ENCODE assay signal across 8 mouse cellular contexts in genomic region chr3:27710648-27711428, GRCm38 (mm10). TPM values are rescaled to one million over a fixed set of nuclear protein-coding genes. Genes with fewer than 3 reads are reported as not detected.
A peak's percentile ranks its signal among the peaks of the same experiment; 100 is the strongest.
DNase-seq lines count a peak whose midpoint lies in the region; ATAC-seq and TF ChIP-seq lines count a peak whose summit lies in the region.

Gene Fndc3b, minus strand, starts transcription at chr3:27711307.

- no peaks in the 10 kb centered on the region for H3K9me3 ChIP-seq in heart, embryonic 13.5 days
- no peaks in the 10 kb centered on the region for H3K9me3 ChIP-seq in kidney, postnatal 0 days (replicated peaks; ENCODE audit: low read length)
- no peaks in the 10 kb centered on the region for H3K9me3 ChIP-seq in liver, embryonic 11.5 days (ENCODE audit: control insufficient read depth, low read length)

- H3K27ac ChIP-seq in heart, embryonic 13.5 days (replicated peaks), result peak within 1 kb of the TSS; percentile 100
- peak within 1 kb of the TSS; percentile 95 for H3K27ac ChIP-seq in kidney, postnatal 0 days
- H3K27ac ChIP-seq in liver, embryonic 11.5 days (ENCODE audit: low read depth, low read length), result peak within 1 kb of the TSS; percentile 91

- peak; percentile 29; the same call in 1 of the 2 replicates for TF ChIP-seq CTCF in kidney, postnatal 0 days (IDR thresholded peaks at IDR 0.05; ENCODE audit: low read depth)

- peaks cover 29% of the 10 kb centered on the region for H3K4me1 ChIP-seq in heart, embryonic 13.5 days
- peaks cover 17% of the 10 kb centered on the region for H3K4me1 ChIP-seq in kidney, postnatal 0 days (replicated peaks; ENCODE audit: insufficient read depth, low read length)
- H3K4me1 ChIP-seq in liver, embryonic 11.5 days (replicated peaks; ENCODE audit: control insufficient read depth, insufficient read depth, low read length), result peaks cover 4% of the 10 kb centered on the region; the same call in 1 of the 2 replicates

- H3K36me3 ChIP-seq in heart, embryonic 13.5 days, result no peaks in the 10 kb centered on the region
- H3K36me3 ChIP-seq in kidney, postnatal 0 days (ENCODE audit: insufficient read depth, low read length), result no peaks in the 10 kb centered on the region
- H3K36me3 ChIP-seq in liver, embryonic 11.5 days (ENCODE audit: control insufficient read depth, insufficient read depth, low read length), result no peaks in the 10 kb centered on the region
- H3K36me3 ChIP-seq in myocyte (ENCODE audit: control insufficient read depth, insufficient read depth), result no peaks in the 10 kb centered on the region

- ATAC-seq in heart, embryonic 13.5 days (ENCODE audit: extremely low read depth, insufficient number of reproducible peaks, low FRiP score, low TSS enrichment), result peak; percentile 72
- peak; percentile 85 for ATAC-seq in kidney, postnatal 0 days (replicated peaks; ENCODE audit: low FRiP score, low read depth)
- peak; percentile 80 for ATAC-seq in liver, embryonic 11.5 days (replicated peaks; ENCODE audit: low FRiP score)

- peak within 1 kb of the TSS; percentile 99 for H3K9ac ChIP-seq in heart, embryonic 13.5 days
- peak within 1 kb of the TSS; percentile 96 for H3K9ac ChIP-seq in kidney, postnatal 0 days (ENCODE audit: low read depth, low read length)
- H3K9ac ChIP-seq in liver, embryonic 11.5 days (ENCODE audit: low read depth, low read length), result peak within 1 kb of the TSS; percentile 55

- 1% methylated on average over 73 of the region's 90 CpGs for WGBS in heart, embryonic 13.5 days
- under 1% methylated on average over 80 of the region's 90 CpGs for WGBS in kidney, postnatal 0 days
- WGBS in liver, embryonic 11.5 days, result under 1% methylated on average over 83 of the region's 90 CpGs

- peak; percentile 97 for DNase-seq in 3T3-L1 (ENCODE audit: low read depth, low spot score)
- peak; percentile 96 for DNase-seq in brain, adult 2 months (ENCODE audit: low read depth, low spot score)
- DNase-seq in fibroblast of lung, adult 2 months (ENCODE audit: low read depth), result peak; percentile 75
- peak; percentile 96 for DNase-seq in kidney, postnatal 0 days (ENCODE audit: low spot score)
- DNase-seq in liver, embryonic 11.5 days (ENCODE audit: low spot score), result peak; percentile 89
- DNase-seq in spleen, postnatal 4 days (ENCODE audit: low spot score in 2 of 2), result peak; percentile 80 to 88

- H3K79me2 ChIP-seq in myocyte (ENCODE audit: control insufficient read depth, insufficient read depth), result peaks cover 40% of the 10 kb centered on the region

- TF ChIP-seq POLR2A in myocyte (IDR thresholded peaks at IDR 0.05; ENCODE audit: insufficient read length, low read depth), result peak; percentile 79

- H3K27me3 ChIP-seq in heart, embryonic 13.5 days (replicated peaks), result no peaks in the 10 kb centered on the region
- H3K27me3 ChIP-seq in kidney, postnatal 0 days (ENCODE audit: insufficient read depth, low read length), result no peaks in the 10 kb centered on the region
- peaks cover 15% of the 10 kb centered on the region for H3K27me3 ChIP-seq in liver, embryonic 11.5 days (replicated peaks; ENCODE audit: control insufficient read depth, insufficient read depth, low read length)
- H3K27me3 ChIP-seq in myocyte (ENCODE audit: control insufficient read depth, insufficient read depth, insufficient read length), result no peaks in the 10 kb centered on the region

- peak within 1 kb of the TSS; percentile 87 for H3K4me2 ChIP-seq in heart, embryonic 13.5 days
- H3K4me2 ChIP-seq in kidney, postnatal 0 days (ENCODE audit: low read length), result peak within 1 kb of the TSS; percentile 80
- peak within 1 kb of the TSS; percentile 82 for H3K4me2 ChIP-seq in liver, embryonic 11.5 days
- H3K4me2 ChIP-seq in myocyte (ENCODE audit: low read depth), result peak within 1 kb of the TSS; percentile 64

- H3ac ChIP-seq in myocyte (ENCODE audit: control insufficient read depth, insufficient read length), result peak within 1 kb of the TSS; percentile 85

- peak within 1 kb of the TSS; percentile 92 for H3K4me3 ChIP-seq in heart, embryonic 13.5 days
- peak within 1 kb of the TSS; percentile 63 for H3K4me3 ChIP-seq in kidney, postnatal 0 days (replicated peaks; ENCODE audit: low read depth, low read length)
- H3K4me3 ChIP-seq in liver, embryonic 11.5 days (ENCODE audit: low read depth, low read length), result peak within 1 kb of the TSS; percentile 81
- H3K4me3 ChIP-seq in myocyte, result peak within 1 kb of the TSS; percentile 77

TF ChIP-seq in myocyte, 11 proteins besides CTCF, POLR2A, EP300 and RAD21:
- peak; percentile 51 for TF ChIP-seq SRF (IDR thresholded peaks at IDR 0.05; ENCODE audit: control insufficient read depth, insufficient read length, low read depth)
- no peak for TF ChIP-seq CEBPB (IDR thresholded peaks at IDR 0.05; ENCODE audit: insufficient read depth, poor library complexity, severe bottlenecking)
- TF ChIP-seq REST (IDR thresholded peaks at IDR 0.05; ENCODE audit: insufficient read depth, insufficient read length), result no peak
- no peak for TF ChIP-seq E2F4 (IDR thresholded peaks at IDR 0.05; ENCODE audit: insufficient read depth)
- TF ChIP-seq POLR2AphosphoS2 (IDR thresholded peaks at IDR 0.05; ENCODE audit: insufficient read length, low read depth), result peak; percentile 42
- no peak for TF ChIP-seq TCF3 (IDR thresholded peaks at IDR 0.05; ENCODE audit: insufficient read length, low read depth)
- no peak for TF ChIP-seq MAX (IDR thresholded peaks at IDR 0.05; ENCODE audit: low read depth)
- TF ChIP-seq USF1 (IDR thresholded peaks at IDR 0.05; ENCODE audit: low read depth), result peak; percentile 72
- TF ChIP-seq TCF12 (IDR thresholded peaks at IDR 0.05; ENCODE audit: insufficient read depth, poor library complexity, severe bottlenecking), result no peak
- TF ChIP-seq MYOG (IDR thresholded peaks at IDR 0.05; ENCODE audit: control insufficient read depth in 1 of 3, insufficient read depth in 1 of 3, insufficient read length in 2 of 3, low read depth in 2 of 3), result peak in 1 of 3 experiments; percentile 29
- peak in 1 of 3 experiments; percentile 2 for TF ChIP-seq MYOD1 (IDR thresholded peaks at IDR 0.05; ENCODE audit: control insufficient read depth in 1 of 3, insufficient read length in 2 of 3, low read depth in 2 of 3)

RNA-seq across cellular contexts. Expression of gene Fndc3b, which starts in this region (rescaled TPM):
- 22.3 and 24.0 TPM in 2 replicates for polyA plus RNA-seq in heart, embryonic 13.5 days (2015; fragmentation: Nextera tagmentation; extraction: Ambion mirVana)
- 23.1 and 24.2 TPM in 2 replicates for polyA plus RNA-seq in kidney, postnatal 0 days (2015; fragmentation: Nextera tagmentation; extraction: Ambion mirVana)
- polyA plus RNA-seq in liver, embryonic 11.5 days (2014; fragmentation: Nextera tagmentation; extraction: Ambion mirVana), result 12.1 and 12.3 TPM in 2 replicates
- 25.8 TPM for polyA plus RNA-seq in myocyte (2012; fragmentation: generic; extraction: Trizol)

Comparison
In these comparisons a context has a peak if more than half of its experiments do, and no peak if none do; other contexts are left out.
1. Peak in every context shown above with its lines: DNase-seq, ATAC-seq, H3K4me3 ChIP-seq and H3K27ac ChIP-seq.